10 mouse cellular contexts compared by ENCODE assay signal in the genomic region with DNA sequence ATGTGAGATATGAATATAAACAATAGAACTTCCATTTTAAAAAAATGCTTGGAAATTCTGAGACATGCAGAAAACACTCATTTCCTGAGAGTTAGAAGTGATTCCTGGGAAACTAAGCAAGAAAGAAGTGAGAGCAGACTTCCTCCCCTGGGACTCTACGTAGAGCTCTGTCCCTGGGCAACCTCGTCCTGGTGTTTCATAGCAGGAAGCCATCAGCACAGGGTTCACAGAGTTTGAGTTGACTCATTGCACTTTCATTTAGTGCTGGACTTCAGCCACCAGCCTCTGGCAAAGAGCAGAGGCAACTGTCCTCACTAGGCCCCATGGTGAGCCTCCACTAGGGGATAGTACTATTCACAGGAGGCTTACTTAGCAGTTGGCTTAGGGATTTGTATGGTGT. TPM values are rescaled to one million over a fixed set of nuclear protein-coding genes. Genes with fewer than 3 reads are reported as not detected.
A peak's percentile ranks its signal among the peaks of the same experiment; 100 is the strongest.
DNase-seq lines count a peak whose midpoint lies in the region; ATAC-seq lines count a peak whose summit lies in the region.
"Had no signal": no experiment of that assay in that cellular context is flagged by ENCODE, and none has a peak within 500 bp of the region (broad histone marks: within the 10 kb centered on the region; RNA-seq: fewer than 3 reads in every experiment).

No protein-coding gene starts in this region.

- H3K4me3 ChIP-seq in heart, embryonic 15.5 days: no peak overlapping the region
- no peak overlapping the region for H3K4me3 ChIP-seq in liver, embryonic 11.5 days (ENCODE audit: low read depth, low read length)
- H3K4me3 ChIP-seq in hindbrain, embryonic 10.5 days: no peak overlapping the region
- H3K4me3 ChIP-seq: stomach, embryonic 15.5 days had no signal

- H3K9me3 ChIP-seq in heart, embryonic 15.5 days (replicated peaks): no peaks in the 10 kb centered on the region
- no peaks in the 10 kb centered on the region for H3K9me3 ChIP-seq in liver, embryonic 11.5 days (ENCODE audit: control insufficient read depth, low read length)
- no peaks in the 10 kb centered on the region for H3K9me3 ChIP-seq in hindbrain, embryonic 10.5 days
- H3K9me3 ChIP-seq: stomach, embryonic 15.5 days had no signal

- no peak overlapping the region for H3K4me2 ChIP-seq in heart, embryonic 15.5 days
- no peak overlapping the region for H3K4me2 ChIP-seq in liver, embryonic 11.5 days
- H3K4me2 ChIP-seq: stomach, embryonic 15.5 days had no signal

- no peaks in the 10 kb centered on the region for H3K27me3 ChIP-seq in heart, embryonic 15.5 days
- H3K27me3 ChIP-seq in liver, embryonic 11.5 days (replicated peaks; ENCODE audit: control insufficient read depth, insufficient read depth, low read length): no peaks in the 10 kb centered on the region
- H3K27me3 ChIP-seq in hindbrain, embryonic 10.5 days (ENCODE audit: insufficient read depth, poor library complexity, severe bottlenecking): no peaks in the 10 kb centered on the region
- H3K27me3 ChIP-seq: Patski; stomach, embryonic 15.5 days had no signal

- WGBS in heart, embryonic 15.5 days: 54% methylated on average over 2 of the region's 2 CpGs
- 67% methylated on average over 2 of the region's 2 CpGs for WGBS in liver, embryonic 11.5 days
- WGBS in hindbrain, embryonic 10.5 days: 78% methylated on average over 2 of the region's 2 CpGs

- H3K36me3 ChIP-seq in heart, embryonic 15.5 days: peaks cover 10% of the 10 kb centered on the region
- H3K36me3 ChIP-seq in liver, embryonic 11.5 days (ENCODE audit: control insufficient read depth, insufficient read depth, low read length): peaks cover 16% of the 10 kb centered on the region
- H3K36me3 ChIP-seq in hindbrain, embryonic 10.5 days: peaks cover 10% of the 10 kb centered on the region

- peak overlapping the region; percentile 58; the same call in 1 of the 2 replicates for H3K27ac ChIP-seq in heart, embryonic 15.5 days
- no peak overlapping the region for H3K27ac ChIP-seq in liver, embryonic 11.5 days (ENCODE audit: low read depth, low read length)
- H3K27ac ChIP-seq in hindbrain, embryonic 10.5 days: no peak overlapping the region; the same call in 1 of the 2 replicates
- H3K27ac ChIP-seq: stomach, embryonic 15.5 days had no signal

- peak; percentile 43 for DNase-seq in urinary bladder, postnatal 25 days (ENCODE audit: low spot score)
- no peak for DNase-seq in urinary bladder, adult 2 months (ENCODE audit: low spot score)
- peak; percentile 18 for DNase-seq in liver, embryonic 11.5 days (ENCODE audit: low spot score)
- DNase-seq in urinary bladder, postnatal 36 days (ENCODE audit: low spot score in 2 of 2): peak; percentile 29 to 65
- no peak for DNase-seq in layer of hippocampus, adult 9-11 months
- DNase-seq in hindbrain, embryonic 10.5 days (ENCODE audit: low spot score): no peak

- H3K4me1 ChIP-seq in heart, embryonic 15.5 days (replicated peaks): no peaks in the 10 kb centered on the region
- no peaks in the 10 kb centered on the region for H3K4me1 ChIP-seq in liver, embryonic 11.5 days (replicated peaks; ENCODE audit: control insufficient read depth, insufficient read depth, low read length)
- peaks cover 20% of the 10 kb centered on the region for H3K4me1 ChIP-seq in hindbrain, embryonic 10.5 days (replicated peaks)
- H3K4me1 ChIP-seq: stomach, embryonic 15.5 days had no signal

- 0 out of 2 replicates have a peak, but pooled peaks have one; percentile 44 for ATAC-seq in heart, embryonic 15.5 days (replicated peaks; ENCODE audit: insufficient number of reproducible peaks, insufficient read depth, low FRiP score, low read depth)
- no peak for ATAC-seq in liver, embryonic 11.5 days (replicated peaks; ENCODE audit: low FRiP score)
- ATAC-seq in frontal cortex, adult (ENCODE audit: low TSS enrichment): no peak
- ATAC-seq: Patski had no signal

- H3K9ac ChIP-seq in heart, embryonic 15.5 days: no peak overlapping the region
- H3K9ac ChIP-seq in liver, embryonic 11.5 days (ENCODE audit: low read depth, low read length): no peak overlapping the region
- H3K9ac ChIP-seq: stomach, embryonic 15.5 days had no signal

RNA-seq across cellular contexts. Expression of a gene that starts 19.0 kb away (rescaled TPM):
- polyA plus RNA-seq in urinary bladder, adult 2 months (2012; rRNA removed): 0.27 and 0.33 TPM in 2 replicates
- polyA plus RNA-seq in heart, embryonic 15.5 days (2015; fragmentation: Nextera tagmentation; extraction: Ambion mirVana): 0.35 and 0.57 TPM in 2 replicates
- 67.2 and 96.9 TPM in 2 replicates for polyA plus RNA-seq in liver, embryonic 11.5 days (2014; fragmentation: Nextera tagmentation; extraction: Ambion mirVana)
- polyA plus RNA-seq in hindbrain, embryonic 10.5 days (2016; fragmentation: Nextera tagmentation; extraction: Ambion mirVana): not detected in 2 replicates
- polyA plus RNA-seq: Patski had no signal

RNA-seq across cellular contexts. Expression of a gene that starts 24.9 kb away (rescaled TPM):
- polyA plus RNA-seq in urinary bladder, adult 2 months (2012; rRNA removed): 116 and 142 TPM in 2 replicates
- polyA plus RNA-seq in heart, embryonic 15.5 days (2015; fragmentation: Nextera tagmentation; extraction: Ambion mirVana): 35.8 and 40.8 TPM in 2 replicates
- 107 and 111 TPM in 2 replicates for polyA plus RNA-seq in liver, embryonic 11.5 days (2014; fragmentation: Nextera tagmentation; extraction: Ambion mirVana)
- polyA plus RNA-seq in hindbrain, embryonic 10.5 days (2016; fragmentation: Nextera tagmentation; extraction: Ambion mirVana): 21.5 and 26.6 TPM in 2 replicates
- polyA plus RNA-seq: Patski had no signal

RNA-seq across cellular contexts. Expression of a gene that starts 26.7 kb away (rescaled TPM):
- polyA plus RNA-seq in urinary bladder, adult 2 months (2012; rRNA removed): not detected in 2 replicates
- not detected in 2 replicates for polyA plus RNA-seq in heart, embryonic 15.5 days (2015; fragmentation: Nextera tagmentation; extraction: Ambion mirVana)
- polyA plus RNA-seq in liver, embryonic 11.5 days (2014; fragmentation: Nextera tagmentation; extraction: Ambion mirVana): 10.2 and 16.7 TPM in 2 replicates
- polyA plus RNA-seq in hindbrain, embryonic 10.5 days (2016; fragmentation: Nextera tagmentation; extraction: Ambion mirVana): not detected in 2 replicates
- polyA plus RNA-seq: Patski had no signal

Comparison
In these comparisons a context has a peak if more than half of its experiments do, and no peak if none do; other contexts are left out.
1. DNase-seq: peak in urinary bladder, postnatal 25 days (single experiment), liver, embryonic 11.5 days (single experiment) and urinary bladder, postnatal 36 days (2 of 2); none in urinary bladder, adult 2 months (single experiment), layer of hippocampus, adult 9-11 months (single experiment) and hindbrain, embryonic 10.5 days (single experiment).
2. RNA of a gene that starts 19.0 kb away (polyA plus RNA-seq): 67.2 to 96.9 TPM in liver, embryonic 11.5 days; 0.35 to 0.57 TPM in heart, embryonic 15.5 days, 0.27 to 0.33 TPM in urinary bladder, adult 2 months and not detected in hindbrain, embryonic 10.5 days; every median in the first group is over 10 times any median in the second.
3. RNA of a gene that starts 26.7 kb away (polyA plus RNA-seq): 10.2 to 16.7 TPM in liver, embryonic 11.5 days; not detected in urinary bladder, adult 2 months, not detected in heart, embryonic 15.5 days and not detected in hindbrain, embryonic 10.5 days; every median in the first group is over 10 times any median in the second.